Mouse (Mus musculus): Measurements from ENCODE around the gene Mertk. TPM values are rescaled to one million over a fixed set of nuclear protein-coding genes. Genes with fewer than 3 reads are reported as not detected.
A peak's percentile ranks its signal among the peaks of the same experiment; 100 is the strongest.

Mertk gene
- polyA plus RNA-seq, 1 experiment = 2.2 TPM

DNA sequence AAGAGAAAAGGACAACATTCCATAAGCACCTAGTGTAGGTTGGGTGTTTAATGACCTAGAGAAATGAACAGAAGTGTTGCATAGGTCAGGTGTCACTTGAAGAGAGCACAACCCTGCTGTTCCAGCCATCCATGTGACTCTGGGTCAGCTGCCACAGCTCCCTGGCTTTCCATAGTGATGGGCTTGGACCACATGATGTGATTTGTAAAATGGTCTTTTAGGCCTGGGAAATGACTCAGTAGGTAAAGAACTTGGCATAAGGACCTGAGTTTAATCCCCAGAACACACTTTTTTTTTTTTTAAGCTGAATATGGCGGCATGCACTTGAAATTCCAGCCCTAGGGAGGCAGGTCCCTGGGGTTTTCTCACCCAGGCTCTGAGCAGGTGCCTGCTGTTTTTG lies 33.2 kb downstream of the Mertk start:
- TF ChIP-seq POLR2A (IDR thresholded peaks at IDR 0.05; ENCODE audit: control insufficient read depth, low read depth, low read length) (no peak), CTCF (IDR thresholded peaks at IDR 0.05; ENCODE audit: control insufficient read depth, insufficient read depth, insufficient replicate concordance, low read depth, low read length) (no peak)
- Histone ChIP-seq H3K27me3 (ENCODE audit: control insufficient read depth, insufficient read depth, low read length) (no peaks in the 10 kb centered on the region), H3K27ac (ENCODE audit: control insufficient read depth, insufficient read depth, low read depth, low read length) (no peak overlapping the region), H3K4me3 (ENCODE audit: control insufficient read depth, low read depth, low read length) (no peak overlapping the region), H3K36me3 (ENCODE audit: control insufficient read depth, insufficient read depth, low read length) (no peaks in the 10 kb centered on the region), H3K4me1 (ENCODE audit: control insufficient read depth, insufficient read depth, low read length) (no peaks in the 10 kb centered on the region)

DNA sequence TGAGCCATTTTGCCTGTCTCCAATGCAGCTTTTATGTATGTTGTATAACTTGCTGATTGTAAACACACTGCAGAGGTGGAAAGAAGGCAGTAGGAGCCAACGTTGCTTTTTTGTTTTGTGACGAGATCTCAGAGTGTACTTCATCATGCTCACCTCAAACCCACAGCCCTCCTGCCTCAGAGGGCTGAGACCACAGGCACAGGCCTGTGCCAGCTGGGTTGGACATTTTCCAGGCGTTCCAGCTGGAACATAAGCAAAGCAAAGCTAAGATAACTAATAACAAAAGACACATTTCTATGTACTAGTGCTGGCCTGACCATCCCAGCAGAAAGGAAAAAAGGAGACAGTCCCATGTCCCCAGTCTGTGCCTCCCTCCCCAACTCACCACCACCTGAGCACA lies 36.3 kb downstream of the Mertk start:
- TF ChIP-seq CTCF (IDR thresholded peaks at IDR 0.05; ENCODE audit: control insufficient read depth, insufficient read depth, insufficient replicate concordance, low read depth, low read length) (no peak), POLR2A (IDR thresholded peaks at IDR 0.05; ENCODE audit: control insufficient read depth, low read depth, low read length) (no peak)
- no peaks in the 10 kb centered on the region for H3K36me3 ChIP-seq (ENCODE audit: control insufficient read depth, insufficient read depth, low read length)
- no peak overlapping the region for H3K4me3 ChIP-seq (ENCODE audit: control insufficient read depth, low read depth, low read length)
- no peaks in the 10 kb centered on the region for H3K4me1 ChIP-seq (ENCODE audit: control insufficient read depth, insufficient read depth, low read length)
- no peak overlapping the region for H3K27ac ChIP-seq (ENCODE audit: control insufficient read depth, insufficient read depth, low read depth, low read length)
- no peaks in the 10 kb centered on the region for H3K27me3 ChIP-seq (ENCODE audit: control insufficient read depth, insufficient read depth, low read length)

GRCm38 (mm10) chr2:128737051-128737450 lies 38.3 kb downstream of the Mertk start:
- H3K27me3 ChIP-seq (ENCODE audit: control insufficient read depth, insufficient read depth, low read length) = no peaks in the 10 kb centered on the region
- TF ChIP-seq CTCF (IDR thresholded peaks at IDR 0.05; ENCODE audit: control insufficient read depth, insufficient read depth, insufficient replicate concordance, low read depth, low read length) = no peak
- no peak for TF ChIP-seq POLR2A (IDR thresholded peaks at IDR 0.05; ENCODE audit: control insufficient read depth, low read depth, low read length)
- no peaks in the 10 kb centered on the region for H3K4me1 ChIP-seq (ENCODE audit: control insufficient read depth, insufficient read depth, low read length)
- H3K4me3 ChIP-seq (ENCODE audit: control insufficient read depth, low read depth, low read length) = no peak overlapping the region
- H3K36me3 ChIP-seq (ENCODE audit: control insufficient read depth, insufficient read depth, low read length) = no peaks in the 10 kb centered on the region
- no peak overlapping the region for H3K27ac ChIP-seq (ENCODE audit: control insufficient read depth, insufficient read depth, low read depth, low read length)

- H3K4me3 ChIP-seq (ENCODE audit: control insufficient read depth, low read depth, low read length) = no peak overlapping the region
- no peaks in the 10 kb centered on the region for H3K4me1 ChIP-seq (ENCODE audit: control insufficient read depth, insufficient read depth, low read length)
- TF ChIP-seq POLR2A (IDR thresholded peaks at IDR 0.05; ENCODE audit: control insufficient read depth, low read depth, low read length) (no peak), CTCF (IDR thresholded peaks at IDR 0.05; ENCODE audit: control insufficient read depth, insufficient read depth, insufficient replicate concordance, low read depth, low read length) (no peak)
- H3K27ac ChIP-seq (ENCODE audit: control insufficient read depth, insufficient read depth, low read depth, low read length) = no peak overlapping the region
- H3K36me3 ChIP-seq (ENCODE audit: control insufficient read depth, insufficient read depth, low read length) = no peaks in the 10 kb centered on the region
- H3K27me3 ChIP-seq (ENCODE audit: control insufficient read depth, insufficient read depth, low read length) = no peaks in the 10 kb centered on the region
Observed at GRCm38 (mm10) chr2:128737796-128738195, 39.0 kb downstream of the Mertk start.

DNA sequence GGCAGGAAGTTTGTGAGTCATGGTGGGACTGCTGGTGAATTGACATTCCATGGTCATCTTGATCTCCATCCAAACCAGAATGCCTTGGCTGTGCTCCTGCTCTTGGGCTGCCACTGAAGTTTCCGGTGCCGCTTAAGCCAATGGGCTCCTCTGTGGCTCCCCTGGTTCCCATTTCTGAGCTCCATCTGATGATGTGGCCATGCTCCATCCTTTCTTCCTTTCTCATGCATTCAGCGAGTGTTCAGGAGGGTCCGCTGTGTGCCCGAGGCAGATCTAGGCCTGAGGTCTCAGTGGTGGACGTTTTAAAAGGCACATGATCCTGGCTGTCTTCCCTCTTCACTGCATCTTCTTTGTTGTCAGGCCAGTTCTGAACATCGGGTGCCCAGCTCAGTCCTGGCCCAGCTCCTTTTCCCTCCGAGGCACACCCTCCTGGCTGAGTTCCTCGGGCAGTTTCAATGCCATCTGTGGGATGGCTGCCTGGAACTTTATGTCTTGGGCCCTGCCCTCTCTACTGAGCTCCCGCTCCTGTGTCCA lies 40.0 kb downstream of the Mertk start:
- no peak for TF ChIP-seq POLR2A (IDR thresholded peaks at IDR 0.05; ENCODE audit: control insufficient read depth, low read depth, low read length)
- TF ChIP-seq CTCF (IDR thresholded peaks at IDR 0.05; ENCODE audit: control insufficient read depth, insufficient read depth, insufficient replicate concordance, low read depth, low read length) = no peak
- H3K27ac ChIP-seq (ENCODE audit: control insufficient read depth, insufficient read depth, low read depth, low read length) = peak overlapping the region; percentile 36
- H3K36me3 ChIP-seq (ENCODE audit: control insufficient read depth, insufficient read depth, low read length) = no peaks in the 10 kb centered on the region
- H3K27me3 ChIP-seq (ENCODE audit: control insufficient read depth, insufficient read depth, low read length) = no peaks in the 10 kb centered on the region
- H3K4me1 ChIP-seq (ENCODE audit: control insufficient read depth, insufficient read depth, low read length) = no peaks in the 10 kb centered on the region
- no peak overlapping the region for H3K4me3 ChIP-seq (ENCODE audit: control insufficient read depth, low read depth, low read length)

- Histone ChIP-seq H3K36me3 (ENCODE audit: control insufficient read depth, insufficient read depth, low read length) (no peaks in the 10 kb centered on the region), H3K4me3 (ENCODE audit: control insufficient read depth, low read depth, low read length) (no peak overlapping the region), H3K27ac (ENCODE audit: control insufficient read depth, insufficient read depth, low read depth, low read length) (peak overlapping the region; percentile 82), H3K27me3 (ENCODE audit: control insufficient read depth, insufficient read depth, low read length) (no peaks in the 10 kb centered on the region), H3K4me1 (ENCODE audit: control insufficient read depth, insufficient read depth, low read length) (peaks cover 9% of the 10 kb centered on the region)
- TF ChIP-seq POLR2A (IDR thresholded peaks at IDR 0.05; ENCODE audit: control insufficient read depth, low read depth, low read length) = no peak
- TF ChIP-seq CTCF (IDR thresholded peaks at IDR 0.05; ENCODE audit: control insufficient read depth, insufficient read depth, insufficient replicate concordance, low read depth, low read length) = no peak
Observed at GRCm38 (mm10) chr2:128745879-128746620, 47.3 kb downstream of the Mertk start.

GRCm38 (mm10) chr2:128746621-128747151 lies 47.9 kb downstream of the Mertk start:
- Histone ChIP-seq H3K4me1 (ENCODE audit: control insufficient read depth, insufficient read depth, low read length) (peaks cover 9% of the 10 kb centered on the region), H3K4me3 (ENCODE audit: control insufficient read depth, low read depth, low read length) (no peak overlapping the region), H3K27me3 (ENCODE audit: control insufficient read depth, insufficient read depth, low read length) (no peaks in the 10 kb centered on the region), H3K27ac (ENCODE audit: control insufficient read depth, insufficient read depth, low read depth, low read length) (peak overlapping the region; percentile 93), H3K36me3 (ENCODE audit: control insufficient read depth, insufficient read depth, low read length) (no peaks in the 10 kb centered on the region)
- TF ChIP-seq CTCF (IDR thresholded peaks at IDR 0.05; ENCODE audit: control insufficient read depth, insufficient read depth, insufficient replicate concordance, low read depth, low read length) = no peak
- no peak for TF ChIP-seq POLR2A (IDR thresholded peaks at IDR 0.05; ENCODE audit: control insufficient read depth, low read depth, low read length)
